Mouse (Mus musculus) embryonic facial prominence, embryonic 12.5 days (tissue): Measurements from ENCODE around the gene Selenbp1. TPM values are rescaled to one million over a fixed set of nuclear protein-coding genes. Genes with fewer than 3 reads are reported as not detected.
"Not testable (repeated sequence)": the region's sequence is repeated elsewhere in the genome, so short reads cannot be mapped to it uniquely, and the experiment has no call there.

ENCODE experiments used
- ATAC-seq: fragments of 200-750 bp; cut with Nextera tagmentation; 2 replicates; pipeline ENCODE4 v1.8.0; 2017; ENCODE audit not compliant: insufficient number of reproducible peaks, insufficient read depth, low FRiP score, low TSS enrichment
- H3K27ac ChIP-seq: fragments of 300-500 bp; sonication (generic); 2 replicates; pipeline ENCODE4 v1.5.1; 2016; ENCODE audit warnings: mild to moderate bottlenecking
- H3K27me3 ChIP-seq: fragments of 300-500 bp; sonication (generic); 2 replicates; pipeline ENCODE4 v1.6.1; 2016; ENCODE audit warnings: mild to moderate bottlenecking, moderate library complexity
- H3K36me3 ChIP-seq: fragments of 300-500 bp; sonication (generic); 2 replicates; pipeline ENCODE4 v1.6.1; 2016; ENCODE audit warnings: mild to moderate bottlenecking
- H3K4me1 ChIP-seq: fragments of 300-500 bp; sonication (generic); 2 replicates; pipeline ENCODE4 v1.6.1; 2016
- H3K4me2 ChIP-seq: fragments of 300-500 bp; sonication (generic); replicated peaks from 2 replicates; pipeline ENCODE4 v1.6.1; 2016; ENCODE audit warnings: mild to moderate bottlenecking, moderate library complexity
- H3K4me3 ChIP-seq: fragments of 300-500 bp; sonication (generic); 2 replicates; pipeline ENCODE4 v1.5.1; 2016; ENCODE audit warnings: mild to moderate bottlenecking
- H3K9ac ChIP-seq: fragments of 300-500 bp; sonication (generic); 2 replicates; pipeline ENCODE4 v1.6.1; 2016; ENCODE audit warnings: mild to moderate bottlenecking, moderate library complexity
- H3K9me3 ChIP-seq: fragments of 300-500 bp; sonication (generic); 2 replicates; pipeline ENCODE4 v1.6.1; 2016; ENCODE audit warnings: mild to moderate bottlenecking, moderate library complexity
- WGBS: fragments of 180-500 bp; shearing (Covaris S2); methylation state at CpG from one replicate; pipeline ENCODE4 v1.1.7; 2016; 5-methylcytosine and 5-hydroxymethylcytosine counted together
- polyA plus RNA-seq: library from polyadenylated mRNA; unstranded; fragments of >200 nt; fragmentation: Nextera tagmentation; extraction: Ambion mirVana; gene quantifications from 2 replicates; pipeline ENCODE4 v1.2.1, GENCODE M21; 2016

Gene Selenbp1
- polyA plus RNA-seq, 1 experiment from 2014 or later: 18.8 TPM

DNA sequence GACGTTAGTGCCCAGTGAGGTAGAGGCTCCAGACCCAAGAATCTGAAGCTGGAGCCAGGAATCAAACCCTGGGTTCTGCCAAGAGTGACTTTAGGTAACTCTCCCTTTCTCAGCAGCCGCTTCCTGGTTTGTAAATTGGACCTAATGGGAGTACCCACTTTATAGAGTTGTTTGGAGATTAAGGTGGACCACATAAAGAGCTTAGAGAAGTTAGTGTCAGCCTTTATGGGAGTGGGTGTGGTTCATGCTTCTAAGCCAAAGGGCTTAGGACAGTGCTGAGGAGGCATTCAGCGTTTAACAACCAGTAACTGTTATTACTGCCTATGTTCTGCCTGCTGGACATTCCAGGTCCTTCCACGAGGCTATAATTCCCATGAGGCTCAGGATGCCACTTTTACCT is 14.0 kb upstream of the Selenbp1 start:
- no peaks in the 10 kb centered on the region for H3K36me3 ChIP-seq
- H3K27ac ChIP-seq: no peak overlapping the region
- no peak overlapping the region for H3K4me3 ChIP-seq
- no peaks in the 10 kb centered on the region for H3K9me3 ChIP-seq
- no peaks in the 10 kb centered on the region for H3K27me3 ChIP-seq
- ATAC-seq: no peak
- 71% methylated on average over 4 of the region's 4 CpGs for WGBS
- H3K4me2 ChIP-seq: no peak overlapping the region
- H3K9ac ChIP-seq: no peak overlapping the region
- no peaks in the 10 kb centered on the region for H3K4me1 ChIP-seq

DNA sequence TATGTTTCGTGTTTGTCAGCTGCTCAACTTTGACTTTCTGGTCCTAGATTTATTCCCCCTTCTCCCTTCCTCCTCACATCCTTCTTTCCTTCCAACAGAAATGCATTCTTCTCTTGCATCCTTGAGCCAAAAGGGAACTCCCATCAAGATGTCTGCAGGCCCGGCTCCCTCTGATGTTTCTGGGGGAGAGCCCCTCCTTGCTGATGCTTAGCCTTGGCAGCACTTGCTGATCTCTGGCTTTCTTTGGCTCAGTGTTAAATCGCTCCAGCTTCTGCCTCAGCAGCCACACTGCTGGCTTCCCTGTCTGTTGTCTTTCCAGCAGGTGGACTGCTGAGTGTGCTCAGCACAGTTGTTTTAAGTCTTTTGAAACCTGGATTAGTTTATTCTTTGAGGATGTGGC is 11.8 kb upstream of the Selenbp1 start:
- WGBS: 58% methylated on average over 3 of the region's 3 CpGs
- Histone ChIP-seq H3K36me3 (no peaks in the 10 kb centered on the region), H3K4me3 (no peak overlapping the region), H3K27me3 (no peaks in the 10 kb centered on the region), H3K4me1 (no peaks in the 10 kb centered on the region), H3K9ac (no peak overlapping the region), H3K27ac (no peak overlapping the region), H3K4me2 (no peak overlapping the region), H3K9me3 (no peaks in the 10 kb centered on the region)
- no peak for ATAC-seq

DNA sequence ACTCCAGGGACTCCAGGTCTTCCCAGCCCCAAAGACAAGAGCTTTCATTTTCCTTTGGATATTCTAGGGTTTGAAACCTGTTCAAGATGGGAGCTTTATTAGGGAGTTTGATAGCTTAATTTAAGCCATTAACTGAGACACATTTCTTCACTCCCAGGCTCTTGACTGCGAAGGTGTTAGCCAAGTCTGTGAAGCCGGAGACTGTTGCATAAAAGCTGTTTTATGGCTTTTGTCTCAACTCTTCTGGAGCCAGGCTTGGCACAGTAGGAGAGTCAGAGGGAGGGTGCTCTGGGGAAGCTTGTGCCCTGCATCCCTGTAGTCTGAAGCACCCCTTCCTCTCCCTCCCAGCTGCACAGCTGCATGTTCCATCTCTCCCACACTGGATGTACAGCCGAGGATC is 10.5 kb upstream of the Selenbp1 start:
- no peak overlapping the region for H3K27ac ChIP-seq
- WGBS: 65% methylated on average over 3 of the region's 3 CpGs
- no peak for ATAC-seq

DNA sequence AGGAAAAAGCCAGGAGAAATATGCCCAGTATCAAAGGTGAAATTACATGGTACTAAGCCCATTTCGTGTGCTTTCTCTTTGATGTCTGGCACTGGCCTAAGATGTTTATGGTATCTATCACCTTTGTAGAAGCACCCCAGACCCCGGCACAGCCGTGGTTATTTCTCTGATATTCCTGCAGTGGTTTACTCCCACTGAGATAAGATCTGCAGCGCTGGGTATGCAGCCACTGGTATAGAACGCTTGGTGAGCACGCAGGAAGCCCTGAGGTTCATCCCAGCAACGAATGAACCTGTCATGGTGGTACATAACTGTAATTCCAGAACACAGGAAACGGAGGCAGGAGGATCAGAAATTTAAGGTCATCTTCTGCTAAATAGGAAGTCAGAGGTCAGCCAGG is 8.2 kb upstream of the Selenbp1 start:
- no peaks in the 10 kb centered on the region for H3K4me1 ChIP-seq
- no peak overlapping the region for H3K4me2 ChIP-seq
- H3K9ac ChIP-seq: no peak overlapping the region
- no peaks in the 10 kb centered on the region for H3K36me3 ChIP-seq
- H3K27me3 ChIP-seq: no peaks in the 10 kb centered on the region
- H3K9me3 ChIP-seq: no peaks in the 10 kb centered on the region
- H3K27ac ChIP-seq: no peak overlapping the region
- no peak overlapping the region for H3K4me3 ChIP-seq
- no peak for ATAC-seq
- WGBS: 71% methylated on average over 8 of the region's 8 CpGs

More for the DNA sequence above, 10.5 kb upstream of the Selenbp1 start:
- H3K36me3 ChIP-seq: no peaks in the 10 kb centered on the region
- no peak overlapping the region for H3K9ac ChIP-seq
- no peaks in the 10 kb centered on the region for H3K9me3 ChIP-seq
- H3K4me2 ChIP-seq: no peak overlapping the region
- no peaks in the 10 kb centered on the region for H3K4me1 ChIP-seq
- no peak overlapping the region for H3K4me3 ChIP-seq
- H3K27me3 ChIP-seq: no peaks in the 10 kb centered on the region

DNA sequence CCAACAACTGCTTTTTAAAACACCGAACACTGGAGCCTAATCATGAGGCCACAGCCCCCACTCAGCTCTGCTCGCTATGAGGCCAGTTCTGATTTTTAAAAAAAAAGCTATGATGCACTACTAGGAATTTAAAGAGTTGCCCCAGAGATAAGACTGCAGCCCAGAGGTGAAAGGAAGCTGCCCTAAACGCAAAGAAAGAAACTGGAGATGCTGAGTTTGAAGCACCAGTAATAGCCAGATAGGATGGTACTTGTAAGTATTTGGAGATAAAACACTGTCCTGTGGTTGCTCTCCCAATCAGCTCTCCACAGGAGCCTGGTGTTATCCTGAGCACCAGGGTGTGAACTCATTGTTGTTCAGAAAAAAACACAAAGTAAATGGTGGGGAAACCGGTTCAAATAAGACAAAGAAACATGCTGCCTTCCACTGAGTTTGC is 6.5 kb upstream of the Selenbp1 start:
- 47% methylated on average over 4 of the region's 4 CpGs for WGBS
- not testable (repeated sequence) for ATAC-seq, H3K9me3 ChIP-seq, H3K4me1 ChIP-seq, H3K36me3 ChIP-seq, H3K4me2 ChIP-seq, H3K4me3 ChIP-seq, H3K9ac ChIP-seq, H3K27me3 ChIP-seq, H3K27ac ChIP-seq

DNA sequence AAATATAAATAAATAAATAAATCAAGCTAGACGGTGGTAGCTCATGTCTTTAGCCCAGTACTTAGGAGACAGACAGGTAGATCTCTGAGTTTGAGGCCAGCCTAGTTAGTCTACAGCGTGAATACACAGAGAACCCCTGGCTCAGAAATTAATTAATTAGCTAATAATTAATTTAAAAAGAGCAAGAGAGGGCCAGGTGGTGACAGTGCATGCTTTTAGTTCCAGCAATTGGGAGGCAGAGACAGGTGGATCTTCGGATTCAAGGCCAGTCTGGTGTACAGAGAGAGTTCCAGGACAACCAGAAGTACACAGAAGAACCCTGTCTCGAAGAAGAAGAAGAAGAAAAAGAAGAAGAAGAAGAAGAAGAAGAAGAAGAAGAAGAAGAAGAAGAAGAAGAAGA is 3.9 kb upstream of the Selenbp1 start:
- not testable (repeated sequence) for H3K4me2 ChIP-seq, H3K36me3 ChIP-seq, H3K27ac ChIP-seq, H3K9ac ChIP-seq, H3K27me3 ChIP-seq, H3K4me1 ChIP-seq, H3K4me3 ChIP-seq, ATAC-seq, H3K9me3 ChIP-seq
- WGBS: 78% methylated on average over 4 of the region's 4 CpGs

DNA sequence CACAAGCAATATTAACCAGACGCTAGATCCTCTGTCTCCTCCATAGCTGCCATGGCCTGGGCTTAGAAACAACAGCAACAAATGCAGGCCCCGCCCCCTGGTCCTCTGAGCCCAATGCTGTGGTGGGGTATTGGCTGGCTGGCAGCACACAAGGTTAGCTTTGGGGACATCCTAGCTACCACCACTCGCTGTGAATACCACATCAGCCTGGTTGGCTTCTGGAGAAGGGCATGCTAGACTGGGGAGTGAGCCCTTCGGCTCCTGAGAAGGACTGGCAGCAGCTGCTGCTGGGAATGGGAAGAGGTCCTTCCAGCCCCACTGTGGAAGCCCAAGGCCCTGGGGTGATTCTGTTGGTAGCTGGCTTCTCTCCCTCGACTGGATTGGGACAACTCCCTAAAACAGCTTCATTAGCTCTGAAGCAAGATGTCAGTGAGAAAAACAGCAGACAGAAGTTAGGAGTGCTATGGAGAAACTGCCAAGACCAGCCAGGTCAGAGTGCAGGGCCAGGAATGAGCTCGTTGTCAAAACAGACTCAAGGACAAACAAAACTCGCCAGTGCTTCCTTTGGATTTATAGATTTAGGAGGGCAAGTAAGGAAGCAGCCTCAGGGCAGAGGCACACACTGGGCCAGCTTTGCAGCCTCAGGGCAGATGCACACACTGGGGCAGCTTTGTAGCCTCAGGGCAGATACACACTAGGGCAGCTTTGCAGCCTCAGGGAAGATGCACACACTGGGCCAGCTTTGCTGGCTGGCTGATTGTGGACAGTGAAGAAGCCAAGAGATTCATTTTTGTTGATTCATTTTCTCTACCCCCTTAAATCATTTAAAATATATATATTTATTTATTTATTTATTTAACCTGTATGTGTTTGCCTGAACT is 2.2 kb upstream of the Selenbp1 start:
- not testable (repeated sequence) for H3K4me1 ChIP-seq, H3K9me3 ChIP-seq, H3K9ac ChIP-seq, H3K4me3 ChIP-seq, H3K27me3 ChIP-seq, H3K4me2 ChIP-seq, H3K27ac ChIP-seq, ATAC-seq, H3K36me3 ChIP-seq
- 39% methylated on average over 7 of the region's 7 CpGs for WGBS

DNA sequence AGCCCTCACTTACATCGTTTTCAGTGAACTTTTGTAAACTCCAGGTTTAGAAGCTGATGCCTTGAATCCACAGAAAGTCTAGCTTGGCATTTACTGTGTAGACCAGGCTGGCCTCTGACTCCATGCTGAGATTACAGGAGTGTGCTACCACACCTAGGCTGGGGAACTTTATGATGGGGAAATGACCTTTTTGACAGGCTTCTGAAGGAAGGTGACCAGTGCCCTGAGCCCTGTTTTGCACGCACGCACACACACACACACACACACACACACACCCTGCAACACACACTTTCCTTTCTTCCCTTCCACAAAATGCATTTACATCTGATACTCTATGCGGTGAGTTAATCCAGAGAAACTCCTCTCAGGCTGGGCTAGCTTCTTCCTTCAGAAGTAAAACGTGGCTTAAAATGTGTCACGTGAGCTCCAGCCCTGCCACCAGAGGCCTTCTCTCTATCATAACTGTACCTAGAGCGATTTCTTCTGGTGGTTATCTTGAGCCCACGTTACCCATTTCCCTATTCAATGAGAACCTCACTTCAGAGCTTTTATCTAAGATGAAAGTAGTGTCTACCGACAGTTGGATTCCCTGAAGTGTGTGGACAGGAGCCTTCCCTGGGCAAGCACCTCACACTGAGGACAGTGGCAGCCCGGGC is 1.3 kb upstream of the Selenbp1 start:
- H3K27me3 ChIP-seq, H3K9ac ChIP-seq, H3K4me1 ChIP-seq, ATAC-seq, H3K4me3 ChIP-seq, H3K27ac ChIP-seq, H3K9me3 ChIP-seq, H3K4me2 ChIP-seq, H3K36me3 ChIP-seq: not testable (repeated sequence)
- WGBS: 75% methylated on average over 10 of the region's 10 CpGs

DNA sequence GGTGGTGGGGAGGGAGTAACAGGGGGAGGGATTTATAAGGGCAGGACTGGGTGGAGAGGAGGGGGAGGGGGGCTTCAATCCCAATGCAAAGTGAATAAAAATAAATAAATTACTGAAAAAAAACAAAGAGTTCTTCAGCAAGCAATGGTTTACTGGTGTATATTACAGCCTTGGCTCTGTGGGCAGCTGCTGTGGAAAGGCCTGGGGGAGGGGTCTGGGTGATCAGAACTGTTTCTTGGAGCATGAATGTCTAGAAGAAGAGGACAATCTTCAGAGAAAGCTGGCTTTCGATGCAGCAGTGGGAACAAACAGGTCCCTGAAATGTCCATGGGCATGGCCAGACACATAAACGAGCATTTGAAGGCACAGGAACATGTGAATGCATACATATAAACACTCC is 577 bp upstream of the Selenbp1 start:
- Histone ChIP-seq H3K27ac (peak overlapping the region; percentile 69), H3K4me2 (peak overlapping the region; percentile 46)
- H3K36me3 ChIP-seq, ATAC-seq, H3K4me3 ChIP-seq, H3K9me3 ChIP-seq, H3K27me3 ChIP-seq, H3K4me1 ChIP-seq, H3K9ac ChIP-seq: not testable (repeated sequence)
- WGBS: 68% methylated on average over 2 of the region's 2 CpGs

DNA sequence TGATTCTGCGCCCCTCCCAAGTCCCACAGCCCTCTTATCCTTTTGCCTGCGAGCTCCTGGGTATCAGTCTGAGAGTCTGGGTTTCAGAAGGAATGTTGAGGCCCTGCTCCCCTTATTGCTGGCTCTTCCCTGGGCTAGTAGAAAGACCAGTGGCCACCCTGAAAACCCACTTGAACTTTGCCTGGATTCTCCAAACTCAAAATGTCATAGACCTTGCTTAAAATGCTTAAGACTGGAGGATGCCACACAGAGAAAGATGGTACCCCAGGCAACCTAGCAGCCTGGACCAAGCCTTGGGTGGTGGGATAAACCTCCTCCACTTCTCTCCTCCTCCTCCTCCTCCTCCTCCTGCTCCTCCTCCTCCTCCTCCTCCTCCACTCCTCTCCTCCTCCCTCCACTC is 748 bp downstream of the Selenbp1 start:
- H3K27me3 ChIP-seq, H3K4me1 ChIP-seq, H3K4me2 ChIP-seq, H3K4me3 ChIP-seq, ATAC-seq, H3K36me3 ChIP-seq, H3K27ac ChIP-seq, H3K9me3 ChIP-seq, H3K9ac ChIP-seq: not testable (repeated sequence)
- no CpG with 5 or more reads among the region's 2 CpGs for WGBS

DNA sequence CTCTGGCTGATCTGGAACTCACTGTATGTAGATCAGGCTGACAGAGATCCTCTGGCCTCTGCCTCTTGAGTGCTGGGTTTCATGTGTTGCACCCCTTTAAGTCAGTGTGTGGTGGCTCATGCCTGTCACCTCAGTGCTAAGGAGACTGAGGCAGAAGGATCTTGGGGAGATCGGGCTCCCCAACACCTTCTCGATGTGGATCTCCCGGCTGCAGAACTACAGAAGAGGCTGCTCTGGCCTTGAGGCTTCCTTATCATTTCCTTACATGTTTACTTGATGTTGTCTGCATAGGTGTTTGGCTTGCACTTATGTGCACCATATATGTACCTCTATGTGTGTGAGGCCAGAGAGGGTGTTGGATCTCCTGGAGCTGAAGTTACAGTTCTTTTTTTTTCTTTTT is 1.7 kb downstream of the Selenbp1 start:
- not testable (repeated sequence) for H3K9ac ChIP-seq, H3K4me1 ChIP-seq, H3K4me2 ChIP-seq, H3K27ac ChIP-seq, H3K4me3 ChIP-seq, H3K9me3 ChIP-seq, H3K36me3 ChIP-seq, ATAC-seq, H3K27me3 ChIP-seq
- 92% methylated on average over 3 of the region's 3 CpGs for WGBS

DNA sequence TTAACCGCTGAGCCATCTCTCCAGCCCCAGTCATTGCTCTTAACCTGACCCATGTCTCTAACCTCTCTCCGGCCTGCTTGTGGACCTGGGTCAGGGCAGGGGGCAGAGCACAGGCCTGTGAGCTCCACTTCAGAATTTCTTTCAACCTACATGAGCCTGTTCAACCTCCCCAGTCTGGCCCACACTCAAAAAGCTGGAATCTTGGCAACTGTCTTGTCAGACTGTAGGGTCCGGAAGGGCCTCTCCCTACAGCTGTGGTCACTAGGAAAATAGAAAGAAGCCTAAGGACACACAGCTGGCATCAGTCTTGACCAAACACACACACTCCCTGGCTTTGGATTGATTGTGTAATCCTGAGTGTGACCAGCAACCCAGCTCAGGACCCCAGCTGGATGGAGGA is 2.5 kb downstream of the Selenbp1 start:
- not testable (repeated sequence) for H3K4me1 ChIP-seq, H3K9me3 ChIP-seq, H3K27me3 ChIP-seq, H3K4me2 ChIP-seq, H3K36me3 ChIP-seq, ATAC-seq, H3K27ac ChIP-seq, H3K4me3 ChIP-seq, H3K9ac ChIP-seq
- 94% methylated on average over 3 of the region's 3 CpGs for WGBS
